Mouse (Mus musculus): ENCODE data around the gene Tbc1d20. TPM values are rescaled to one million over a fixed set of nuclear protein-coding genes. Genes with fewer than 3 reads are reported as not detected.

The Tbc1d20 gene
- polyA plus RNA-seq, 1 experiment from 2014 or later = 28.8 TPM

DNA sequence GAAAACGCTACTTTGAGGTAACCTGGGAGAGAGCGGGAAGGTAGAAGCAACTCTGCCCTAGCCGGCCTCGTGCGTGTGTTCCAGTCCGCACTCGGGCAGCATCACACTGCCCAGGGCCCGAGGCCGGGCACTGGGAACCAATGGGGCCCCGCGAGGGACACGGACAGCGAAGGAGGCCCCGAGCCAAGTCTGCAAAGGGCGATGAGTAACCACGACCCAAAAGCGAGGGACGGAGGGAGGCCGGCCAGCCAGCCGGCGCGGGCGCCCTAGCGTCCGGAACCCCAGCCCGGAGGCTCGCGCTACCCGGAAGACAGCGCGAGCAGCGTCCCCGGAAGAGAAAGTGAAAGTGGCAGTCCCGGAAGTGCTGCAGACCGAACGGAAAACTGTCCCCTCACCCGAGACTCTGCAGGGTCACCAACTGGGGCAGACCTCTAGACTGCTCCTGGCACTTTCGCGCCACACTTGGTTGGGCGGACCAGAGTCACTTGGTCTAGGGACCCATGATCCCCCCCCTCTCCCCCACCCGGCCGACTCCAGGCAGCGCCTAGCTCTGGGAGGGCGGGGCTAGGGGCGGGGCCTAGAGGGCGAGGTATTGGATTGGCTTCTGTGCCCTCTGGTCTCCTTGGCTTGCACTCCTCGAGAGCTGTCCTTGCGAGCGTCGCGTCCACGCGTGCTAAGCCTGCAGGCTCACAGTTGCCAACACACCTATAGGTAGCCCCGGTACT is 38.6 kb downstream of the Tbc1d20 start, which contains the start of gene Rbck1:
Rbck1 (minus strand) TSS at position 553 of the 725 bp plus-strand sequence.
- Histone ChIP-seq H3K27me3 (ENCODE audit: control insufficient read depth, insufficient read depth, low read length) (no peaks in the 10 kb centered on the region), H3K9me3 (ENCODE audit: control insufficient read depth, low read length) (no peaks in the 10 kb centered on the region), H3K27ac (replicated peaks; ENCODE audit: low read depth, low read length) (peak within 1 kb of the TSS; percentile 82), H3K4me1 (ENCODE audit: control insufficient read depth, insufficient read depth, low read length) (peaks cover 19% of the 10 kb centered on the region), H3K4me3 (replicated peaks; ENCODE audit: low read depth, low read length) (peak within 1 kb of the TSS; percentile 84), H3K4me2 (ENCODE audit: low read length) (peak within 1 kb of the TSS; percentile 93), H3K9ac (replicated peaks; ENCODE audit: low read length) (peak within 1 kb of the TSS; percentile 90), H3K36me3 (ENCODE audit: control insufficient read depth, insufficient read depth, low read length) (peaks cover 30% of the 10 kb centered on the region)
- DNase-seq (peak; percentile 92), ATAC-seq (ENCODE audit: low FRiP score, low TSS enrichment) (peak; percentile 96)
- WGBS = under 1% methylated on average over 54 of the region's 54 CpGs

- H3K9ac ChIP-seq (replicated peaks; ENCODE audit: low read length) = no peak overlapping the region
- H3K36me3 ChIP-seq (ENCODE audit: control insufficient read depth, insufficient read depth, low read length) = peaks cover 18% of the 10 kb centered on the region
- H3K9me3 ChIP-seq (ENCODE audit: control insufficient read depth, low read length) = no peaks in the 10 kb centered on the region
- H3K4me2 ChIP-seq (ENCODE audit: low read length) = no peak overlapping the region
- H3K4me1 ChIP-seq (ENCODE audit: control insufficient read depth, insufficient read depth, low read length) = peaks cover 19% of the 10 kb centered on the region
- no peak overlapping the region for H3K27ac ChIP-seq (replicated peaks; ENCODE audit: low read depth, low read length)
- WGBS = 84% methylated on average over 4 of the region's 4 CpGs
- DNase-seq (no peak), ATAC-seq (ENCODE audit: low FRiP score, low TSS enrichment) (no peak)
- no peaks in the 10 kb centered on the region for H3K27me3 ChIP-seq (ENCODE audit: control insufficient read depth, insufficient read depth, low read length)
- H3K4me3 ChIP-seq (replicated peaks; ENCODE audit: low read depth, low read length) = no peak overlapping the region
Observed at GRCm38 (mm10) chr2:152333345-152334006, 39.8 kb downstream of the Tbc1d20 start.

- peaks cover 16% of the 10 kb centered on the region for H3K4me1 ChIP-seq (ENCODE audit: control insufficient read depth, insufficient read depth, low read length)
- H3K9ac ChIP-seq (replicated peaks; ENCODE audit: low read length) = no peak overlapping the region
- no peak overlapping the region for H3K27ac ChIP-seq (replicated peaks; ENCODE audit: low read depth, low read length)
- H3K4me2 ChIP-seq (ENCODE audit: low read length) = no peak overlapping the region
- 0 out of 2 replicates have a peak, but pooled peaks cover 2% of the 10 kb centered on the region for H3K36me3 ChIP-seq (ENCODE audit: control insufficient read depth, insufficient read depth, low read length)
- H3K9me3 ChIP-seq (ENCODE audit: control insufficient read depth, low read length) = no peaks in the 10 kb centered on the region
- WGBS = 53% methylated on average over 11 of the region's 11 CpGs
- DNase-seq (no peak), ATAC-seq (ENCODE audit: low FRiP score, low TSS enrichment) (no peak)
- no peak overlapping the region for H3K4me3 ChIP-seq (replicated peaks; ENCODE audit: low read depth, low read length)
- no peaks in the 10 kb centered on the region for H3K27me3 ChIP-seq (ENCODE audit: control insufficient read depth, insufficient read depth, low read length)
Observed at GRCm38 (mm10) chr2:152335289-152335820, 41.7 kb downstream of the Tbc1d20 start.

DNA sequence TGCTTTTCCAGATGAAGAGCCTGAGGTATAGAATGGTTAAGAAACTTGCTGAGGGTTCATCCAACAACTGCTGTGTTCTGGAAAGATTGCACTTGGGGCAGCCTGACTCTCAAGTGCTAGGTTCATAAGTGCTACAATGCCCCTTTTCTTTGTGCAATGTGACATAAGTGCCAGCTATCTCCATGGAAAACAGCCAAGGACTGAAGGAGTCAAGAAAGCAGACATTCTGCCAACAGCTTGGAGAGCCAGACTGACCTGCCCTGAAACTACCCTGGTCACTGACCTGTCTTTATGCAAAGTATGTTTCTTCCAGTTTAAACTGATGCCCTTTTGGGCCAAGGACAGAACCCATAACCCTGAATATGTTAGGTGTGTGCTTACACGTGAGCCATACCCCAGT is 43.2 kb downstream of the Tbc1d20 start:
- Histone ChIP-seq H3K9me3 (ENCODE audit: control insufficient read depth, low read length) (no peaks in the 10 kb centered on the region), H3K27ac (replicated peaks; ENCODE audit: low read depth, low read length) (no peak overlapping the region), H3K4me3 (replicated peaks; ENCODE audit: low read depth, low read length) (no peak overlapping the region), H3K4me2 (ENCODE audit: low read length) (no peak overlapping the region), H3K9ac (replicated peaks; ENCODE audit: low read length) (no peak overlapping the region), H3K4me1 (ENCODE audit: control insufficient read depth, insufficient read depth, low read length) (peaks cover 2% of the 10 kb centered on the region; the same call in 1 of the 2 replicates), H3K36me3 (ENCODE audit: control insufficient read depth, insufficient read depth, low read length) (no peaks in the 10 kb centered on the region), H3K27me3 (ENCODE audit: control insufficient read depth, insufficient read depth, low read length) (no peaks in the 10 kb centered on the region)
- no peak for ATAC-seq (ENCODE audit: low FRiP score, low TSS enrichment)
- 79% methylated on average over 1 of the region's 1 CpGs for WGBS
- no peak for DNase-seq

- H3K27ac ChIP-seq (replicated peaks; ENCODE audit: low read depth, low read length) = no peak overlapping the region
- H3K36me3 ChIP-seq (ENCODE audit: control insufficient read depth, insufficient read depth, low read length) = no peaks in the 10 kb centered on the region
- no peak overlapping the region for H3K4me2 ChIP-seq (ENCODE audit: low read length)
- H3K9me3 ChIP-seq (ENCODE audit: control insufficient read depth, low read length) = no peaks in the 10 kb centered on the region
- no peaks in the 10 kb centered on the region for H3K27me3 ChIP-seq (ENCODE audit: control insufficient read depth, insufficient read depth, low read length)
- peaks cover 2% of the 10 kb centered on the region; the same call in 1 of the 2 replicates for H3K4me1 ChIP-seq (ENCODE audit: control insufficient read depth, insufficient read depth, low read length)
- 91% methylated on average over 11 of the region's 11 CpGs for WGBS
- ATAC-seq (ENCODE audit: low FRiP score, low TSS enrichment) = no peak
- H3K4me3 ChIP-seq (replicated peaks; ENCODE audit: low read depth, low read length) = no peak overlapping the region
- DNase-seq = no peak
- no peak overlapping the region for H3K9ac ChIP-seq (replicated peaks; ENCODE audit: low read length)
Observed at GRCm38 (mm10) chr2:152337591-152338212, 44.1 kb downstream of the Tbc1d20 start.

DNA sequence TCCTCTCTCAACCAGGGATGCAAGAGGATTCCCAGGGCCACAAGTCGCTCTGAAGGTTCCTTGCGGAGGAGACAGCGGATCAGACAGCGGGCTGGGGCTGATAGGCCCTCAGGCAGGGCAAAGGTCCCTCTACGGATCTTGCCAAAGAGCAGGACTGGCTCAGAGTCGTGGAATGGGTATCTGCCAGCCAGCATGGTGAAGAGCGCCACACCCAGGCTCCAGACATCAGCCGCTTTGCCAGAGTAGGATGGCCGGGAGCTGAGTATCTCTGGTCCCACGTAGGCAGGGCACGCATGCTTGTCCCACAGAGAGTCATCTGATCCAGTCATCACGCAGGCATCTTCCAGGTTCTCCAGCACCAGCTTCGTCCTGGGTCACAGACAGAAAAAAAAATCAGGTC is 44.7 kb downstream of the Tbc1d20 start:
- no peaks in the 10 kb centered on the region for H3K36me3 ChIP-seq (ENCODE audit: control insufficient read depth, insufficient read depth, low read length)
- no peaks in the 10 kb centered on the region for H3K4me1 ChIP-seq (ENCODE audit: control insufficient read depth, insufficient read depth, low read length)
- WGBS = 83% methylated on average over 13 of the region's 13 CpGs
- H3K27me3 ChIP-seq (ENCODE audit: control insufficient read depth, insufficient read depth, low read length) = no peaks in the 10 kb centered on the region
- H3K9ac ChIP-seq (replicated peaks; ENCODE audit: low read length) = no peak overlapping the region
- H3K27ac ChIP-seq (replicated peaks; ENCODE audit: low read depth, low read length) = no peak overlapping the region
- no peaks in the 10 kb centered on the region for H3K9me3 ChIP-seq (ENCODE audit: control insufficient read depth, low read length)
- no peak overlapping the region for H3K4me2 ChIP-seq (ENCODE audit: low read length)
- ATAC-seq (ENCODE audit: low FRiP score, low TSS enrichment) (no peak), DNase-seq (no peak)
- no peak overlapping the region for H3K4me3 ChIP-seq (replicated peaks; ENCODE audit: low read depth, low read length)

- Histone ChIP-seq H3K9ac (replicated peaks; ENCODE audit: low read length) (no peak overlapping the region), H3K4me2 (ENCODE audit: low read length) (no peak overlapping the region), H3K27me3 (ENCODE audit: control insufficient read depth, insufficient read depth, low read length) (no peaks in the 10 kb centered on the region), H3K4me3 (replicated peaks; ENCODE audit: low read depth, low read length) (no peak overlapping the region), H3K9me3 (ENCODE audit: control insufficient read depth, low read length) (no peaks in the 10 kb centered on the region), H3K4me1 (ENCODE audit: control insufficient read depth, insufficient read depth, low read length) (peaks cover 5% of the 10 kb centered on the region; the same call in 1 of the 2 replicates), H3K27ac (replicated peaks; ENCODE audit: low read depth, low read length) (no peak overlapping the region), H3K36me3 (ENCODE audit: control insufficient read depth, insufficient read depth, low read length) (no peaks in the 10 kb centered on the region)
- DNase-seq (no peak), ATAC-seq (ENCODE audit: low FRiP score, low TSS enrichment) (no peak)
- WGBS = 87% methylated on average over 22 of the region's 22 CpGs
Observed at GRCm38 (mm10) chr2:152339631-152340179, 46.1 kb downstream of the Tbc1d20 start.

Measured in midbrain, embryonic 14.5 days (tissue).